Mouse (Mus musculus): Measurements from ENCODE around the gene Suclg2. TPM values are rescaled to one million over a fixed set of nuclear protein-coding genes. Genes with fewer than 3 reads are reported as not detected.

Gene Suclg2
- total and polyA plus RNA-seq, 2 experiments from 2014 or later: 16.0 to 16.1 TPM

GRCm38 (mm10) chr6:95484183-95484818, 234.3 kb downstream of the Suclg2 start:
- 54% methylated on average over 7 of the region's 7 CpGs for WGBS
- DNase-seq (peak; percentile 84), ATAC-seq (peak; percentile 85)
- no peak overlapping the region for H3K9ac ChIP-seq
- H3K4me2 ChIP-seq (ENCODE audit: low read depth): no peak overlapping the region
- H3K4me1 ChIP-seq (ENCODE audit: insufficient read depth): no peaks in the 10 kb centered on the region
- peak; percentile 95 for TF ChIP-seq CTCF (IDR thresholded peaks at IDR 0.05; ENCODE audit: low read depth)
- H3K27me3 ChIP-seq (ENCODE audit: insufficient read depth, low read length): no peaks in the 10 kb centered on the region
- H3K4me3 ChIP-seq (ENCODE audit: low read depth, low read length): no peak overlapping the region
- no peak overlapping the region for H3K27ac ChIP-seq (ENCODE audit: low read depth, low read length)
- no peaks in the 10 kb centered on the region for H3K9me3 ChIP-seq (ENCODE audit: low read length)
- H3K36me3 ChIP-seq (ENCODE audit: insufficient read depth): no peaks in the 10 kb centered on the region

- no peak overlapping the region for H3K27ac ChIP-seq (ENCODE audit: low read depth, low read length)
- H3K9ac ChIP-seq: no peak overlapping the region
- ATAC-seq (no peak), DNase-seq (no peak)
- no peaks in the 10 kb centered on the region for H3K36me3 ChIP-seq (ENCODE audit: insufficient read depth)
- TF ChIP-seq CTCF (IDR thresholded peaks at IDR 0.05; ENCODE audit: low read depth): no peak
- no peaks in the 10 kb centered on the region for H3K9me3 ChIP-seq (ENCODE audit: low read length)
- no peak overlapping the region for H3K4me3 ChIP-seq (ENCODE audit: low read depth, low read length)
- H3K4me2 ChIP-seq (ENCODE audit: low read depth): no peak overlapping the region
- H3K4me1 ChIP-seq (ENCODE audit: insufficient read depth): no peaks in the 10 kb centered on the region
- no peaks in the 10 kb centered on the region for H3K27me3 ChIP-seq (ENCODE audit: insufficient read depth, low read length)
- 87% methylated on average over 4 of the region's 4 CpGs for WGBS
These were observed 234.9 kb downstream of the Suclg2 start for GRCm38 (mm10) chr6:95483686-95484085.

- Histone ChIP-seq H3K27me3 (ENCODE audit: insufficient read depth, low read length) (no peaks in the 10 kb centered on the region), H3K9me3 (ENCODE audit: low read length) (no peaks in the 10 kb centered on the region), H3K4me2 (ENCODE audit: low read depth) (no peak overlapping the region), H3K4me1 (ENCODE audit: insufficient read depth) (no peaks in the 10 kb centered on the region), H3K27ac (ENCODE audit: low read depth, low read length) (no peak overlapping the region), H3K4me3 (ENCODE audit: low read depth, low read length) (no peak overlapping the region), H3K36me3 (ENCODE audit: insufficient read depth) (no peaks in the 10 kb centered on the region), H3K9ac (no peak overlapping the region)
- TF ChIP-seq CTCF (IDR thresholded peaks at IDR 0.05; ENCODE audit: low read depth): no peak
- DNase-seq (no peak), ATAC-seq (no peak)
- 61% methylated on average over 6 of the region's 6 CpGs for WGBS
These were observed 235.5 kb downstream of the Suclg2 start for GRCm38 (mm10) chr6:95483127-95483526.

GRCm38 (mm10) chr6:95479801-95480200, 238.8 kb downstream of the Suclg2 start:
- Histone ChIP-seq H3K9me3 (ENCODE audit: low read length) (no peaks in the 10 kb centered on the region), H3K27me3 (ENCODE audit: insufficient read depth, low read length) (no peaks in the 10 kb centered on the region), H3K27ac (ENCODE audit: low read depth, low read length) (no peak overlapping the region), H3K9ac (no peak overlapping the region), H3K4me2 (ENCODE audit: low read depth) (no peak overlapping the region), H3K4me3 (ENCODE audit: low read depth, low read length) (no peak overlapping the region), H3K4me1 (ENCODE audit: insufficient read depth) (no peaks in the 10 kb centered on the region), H3K36me3 (ENCODE audit: insufficient read depth) (no peaks in the 10 kb centered on the region)
- no peak for TF ChIP-seq CTCF (IDR thresholded peaks at IDR 0.05; ENCODE audit: low read depth)
- WGBS: 97% methylated on average over 6 of the region's 6 CpGs
- DNase-seq (no peak), ATAC-seq (no peak)

GRCm38 (mm10) chr6:95469521-95469920, 249.1 kb downstream of the Suclg2 start:
- H3K4me2 ChIP-seq (ENCODE audit: low read depth): no peak overlapping the region
- 25% methylated on average over 7 of the region's 7 CpGs for WGBS

GRCm38 (mm10) chr6:95465322-95465721, 253.3 kb downstream of the Suclg2 start:
- no peak for TF ChIP-seq CTCF (IDR thresholded peaks at IDR 0.05; ENCODE audit: low read depth)
- H3K4me1 ChIP-seq (ENCODE audit: insufficient read depth): no peaks in the 10 kb centered on the region
- no peak overlapping the region for H3K27ac ChIP-seq (ENCODE audit: low read depth, low read length)
- no peak overlapping the region for H3K4me3 ChIP-seq (ENCODE audit: low read depth, low read length)
- DNase-seq (no peak), ATAC-seq (no peak)
- no peaks in the 10 kb centered on the region for H3K27me3 ChIP-seq (ENCODE audit: insufficient read depth, low read length)
- no peaks in the 10 kb centered on the region for H3K36me3 ChIP-seq (ENCODE audit: insufficient read depth)
- H3K9me3 ChIP-seq (ENCODE audit: low read length): no peaks in the 10 kb centered on the region
- H3K9ac ChIP-seq: no peak overlapping the region
- 86% methylated on average over 4 of the region's 4 CpGs for WGBS
- H3K4me2 ChIP-seq (ENCODE audit: low read depth): no peak overlapping the region

More at GRCm38 (mm10) chr6:95469521-95469920, 249.1 kb downstream of the Suclg2 start:
- H3K27me3 ChIP-seq (ENCODE audit: insufficient read depth, low read length): no peaks in the 10 kb centered on the region
- no peaks in the 10 kb centered on the region for H3K9me3 ChIP-seq (ENCODE audit: low read length)
- no peak overlapping the region for H3K4me3 ChIP-seq (ENCODE audit: low read depth, low read length)
- H3K4me1 ChIP-seq (ENCODE audit: insufficient read depth): no peaks in the 10 kb centered on the region
- no peaks in the 10 kb centered on the region for H3K36me3 ChIP-seq (ENCODE audit: insufficient read depth)
- TF ChIP-seq CTCF (IDR thresholded peaks at IDR 0.05; ENCODE audit: low read depth): no peak
- H3K9ac ChIP-seq: no peak overlapping the region
- no peak overlapping the region for H3K27ac ChIP-seq (ENCODE audit: low read depth, low read length)
- DNase-seq (peak; percentile 63), ATAC-seq (peak; percentile 85)

GRCm38 (mm10) chr6:95459372-95459771, 259.2 kb downstream of the Suclg2 start:
- ATAC-seq (no peak), DNase-seq (no peak)
- no peaks in the 10 kb centered on the region for H3K27me3 ChIP-seq (ENCODE audit: insufficient read depth, low read length)
- H3K27ac ChIP-seq (ENCODE audit: low read depth, low read length): no peak overlapping the region
- H3K4me3 ChIP-seq (ENCODE audit: low read depth, low read length): no peak overlapping the region
- no peak overlapping the region for H3K4me2 ChIP-seq (ENCODE audit: low read depth)
- H3K4me1 ChIP-seq (ENCODE audit: insufficient read depth): no peaks in the 10 kb centered on the region
- 82% methylated on average over 3 of the region's 3 CpGs for WGBS
- no peak for TF ChIP-seq CTCF (IDR thresholded peaks at IDR 0.05; ENCODE audit: low read depth)
- H3K36me3 ChIP-seq (ENCODE audit: insufficient read depth): no peaks in the 10 kb centered on the region
- H3K9me3 ChIP-seq (ENCODE audit: low read length): no peaks in the 10 kb centered on the region
- H3K9ac ChIP-seq: no peak overlapping the region
